Mouse (Mus musculus) kidney, postnatal 0 days (tissue): ENCODE measurements around the gene Ly6g5c. TPM values are rescaled to one million over a fixed set of nuclear protein-coding genes. Genes with fewer than 3 reads are reported as not detected.

Experiments
- ATAC-seq: fragments of 200-750 bp; cut with Nextera tagmentation; replicated peaks from 2 replicates; pipeline ENCODE4 v1.8.0; 2017; ENCODE audit warnings: low read depth, moderate number of reproducible peaks, moderate TSS enrichment, moderate library complexity; ENCODE audit not compliant: low FRiP score
- DNase-seq: peaks from one replicate; pipeline ENCODE4 v3.0.0-alpha.2; 2016; ENCODE audit warnings: low spot score
- H3K27ac ChIP-seq: fragments of 300-500 bp; sonication (generic); 2 replicates; pipeline ENCODE4 v1.5.1; 2014; ENCODE audit warnings: mild to moderate bottlenecking
- H3K27me3 ChIP-seq: fragments of 300-500 bp; sonication (generic); 2 replicates; pipeline ENCODE4 v1.6.1; 2014; ENCODE audit warnings: low read length, mixed read lengths; ENCODE audit not compliant: insufficient read depth
- H3K36me3 ChIP-seq: fragments of 300-500 bp; sonication (generic); 2 replicates; pipeline ENCODE4 v1.6.1; 2014; ENCODE audit warnings: low read length, mixed read lengths; ENCODE audit not compliant: insufficient read depth
- H3K4me1 ChIP-seq: fragments of 300-500 bp; sonication (generic); replicated peaks from 2 replicates; pipeline ENCODE4 v1.6.1; 2014; ENCODE audit warnings: antibody characterized with exemption, low read length, mixed read lengths; ENCODE audit not compliant: insufficient read depth
- H3K4me2 ChIP-seq: fragments of 300-500 bp; sonication (generic); 2 replicates; pipeline ENCODE4 v1.6.1; 2014; ENCODE audit warnings: mild to moderate bottlenecking, low read length, moderate library complexity, mixed read lengths
- H3K4me3 ChIP-seq: fragments of 300-500 bp; sonication (generic); replicated peaks from 2 replicates; pipeline ENCODE4 v1.5.1; 2014; ENCODE audit warnings: low read depth, low read length
- H3K9ac ChIP-seq: fragments of 300-500 bp; sonication (generic); 2 replicates; pipeline ENCODE4 v1.6.1; 2014; ENCODE audit warnings: low read depth, low read length
- H3K9me3 ChIP-seq: fragments of 300-500 bp; sonication (generic); replicated peaks from 2 replicates; pipeline ENCODE4 v1.6.1; 2016; ENCODE audit warnings: low read length, inconsistent platforms, mixed read lengths
- CTCF ChIP-seq: IDR thresholded peaks from 2 replicates; pipeline ENCODE4 v1.5.1; 2016; ENCODE audit warnings: antibody characterized with exemption, low read depth, mild to moderate bottlenecking, moderate library complexity
- WGBS: fragments of 180-500 bp; shearing (Covaris S2); extraction: QIAGEN DNeasy Blood & Tissue Kit; methylation state at CpG from one replicate; pipeline ENCODE4 v1.1.7; 2014; 5-methylcytosine and 5-hydroxymethylcytosine counted together
- polyA plus RNA-seq: library from polyadenylated mRNA; unstranded; fragments of >200 nt; fragmentation: Nextera tagmentation; extraction: Ambion mirVana; gene quantifications from 2 replicates; pipeline ENCODE4 v1.2.1, GENCODE M21; 2015

The Ly6g5c gene
- polyA plus RNA-seq, 1 experiment from 2014 or later = not detected

DNA sequence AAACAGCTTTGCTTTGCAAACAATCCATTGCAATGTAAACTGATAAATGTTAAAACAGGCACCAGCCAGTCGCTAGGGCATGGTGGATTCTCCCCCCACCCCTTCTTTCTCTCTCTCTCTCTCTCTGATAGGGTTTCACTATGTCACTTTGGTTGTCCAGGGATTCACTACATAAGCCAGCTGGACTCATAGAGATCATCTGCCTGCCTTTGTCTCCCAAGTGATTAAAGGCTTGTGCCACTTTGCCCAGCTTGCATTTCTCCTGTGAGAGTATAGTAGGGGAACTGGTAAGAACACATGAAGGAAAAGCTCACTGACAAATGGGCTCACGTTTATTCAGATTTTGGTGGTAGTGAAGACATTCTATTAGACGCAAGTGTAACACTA lies 24.1 kb downstream of the Ly6g5c start:
- H3K9ac ChIP-seq = no peak overlapping the region
- 43% methylated on average over 3 of the region's 3 CpGs for WGBS
- no peak for TF ChIP-seq CTCF
- H3K4me3 ChIP-seq = no peak overlapping the region
- peak; percentile 51 for DNase-seq
- no peak overlapping the region for H3K4me2 ChIP-seq
- H3K9me3 ChIP-seq = no peaks in the 10 kb centered on the region
- peaks cover 16% of the 10 kb centered on the region for H3K4me1 ChIP-seq
- ATAC-seq = no peak
- no peak overlapping the region for H3K27ac ChIP-seq
- H3K36me3 ChIP-seq = peaks cover 11% of the 10 kb centered on the region; the same call in 1 of the 2 replicates
- no peaks in the 10 kb centered on the region for H3K27me3 ChIP-seq

DNA sequence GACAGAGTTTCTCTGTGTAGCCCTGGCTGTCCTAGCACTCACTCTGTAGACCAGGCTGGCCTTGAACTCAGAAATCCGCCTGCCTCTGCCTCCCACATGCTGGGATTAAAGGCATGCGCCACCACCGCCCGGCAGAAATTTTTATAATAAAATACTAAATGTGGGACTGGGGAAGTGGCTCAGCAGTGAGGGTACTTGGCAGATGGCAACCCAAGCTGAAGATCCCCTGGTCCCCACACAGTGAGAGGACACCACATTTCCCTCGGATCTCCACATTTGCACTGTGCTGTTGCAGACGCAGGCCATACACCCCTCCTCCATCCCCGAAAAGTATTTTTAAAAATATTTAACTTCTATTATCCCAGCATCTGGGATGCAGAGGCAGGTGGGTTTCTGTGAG lies 25.4 kb downstream of the Ly6g5c start:
- 97% methylated on average over 7 of the region's 7 CpGs for WGBS
- TF ChIP-seq CTCF = no peak
- no peak overlapping the region for H3K4me2 ChIP-seq
- ATAC-seq = no peak
- H3K9ac ChIP-seq = no peak overlapping the region
- H3K27me3 ChIP-seq = no peaks in the 10 kb centered on the region
- H3K9me3 ChIP-seq = no peaks in the 10 kb centered on the region
- DNase-seq = no peak
- H3K36me3 ChIP-seq = peaks cover 10% of the 10 kb centered on the region; the same call in 1 of the 2 replicates
- H3K27ac ChIP-seq = no peak overlapping the region
- H3K4me3 ChIP-seq = no peak overlapping the region
- peaks cover 9% of the 10 kb centered on the region for H3K4me1 ChIP-seq

DNA sequence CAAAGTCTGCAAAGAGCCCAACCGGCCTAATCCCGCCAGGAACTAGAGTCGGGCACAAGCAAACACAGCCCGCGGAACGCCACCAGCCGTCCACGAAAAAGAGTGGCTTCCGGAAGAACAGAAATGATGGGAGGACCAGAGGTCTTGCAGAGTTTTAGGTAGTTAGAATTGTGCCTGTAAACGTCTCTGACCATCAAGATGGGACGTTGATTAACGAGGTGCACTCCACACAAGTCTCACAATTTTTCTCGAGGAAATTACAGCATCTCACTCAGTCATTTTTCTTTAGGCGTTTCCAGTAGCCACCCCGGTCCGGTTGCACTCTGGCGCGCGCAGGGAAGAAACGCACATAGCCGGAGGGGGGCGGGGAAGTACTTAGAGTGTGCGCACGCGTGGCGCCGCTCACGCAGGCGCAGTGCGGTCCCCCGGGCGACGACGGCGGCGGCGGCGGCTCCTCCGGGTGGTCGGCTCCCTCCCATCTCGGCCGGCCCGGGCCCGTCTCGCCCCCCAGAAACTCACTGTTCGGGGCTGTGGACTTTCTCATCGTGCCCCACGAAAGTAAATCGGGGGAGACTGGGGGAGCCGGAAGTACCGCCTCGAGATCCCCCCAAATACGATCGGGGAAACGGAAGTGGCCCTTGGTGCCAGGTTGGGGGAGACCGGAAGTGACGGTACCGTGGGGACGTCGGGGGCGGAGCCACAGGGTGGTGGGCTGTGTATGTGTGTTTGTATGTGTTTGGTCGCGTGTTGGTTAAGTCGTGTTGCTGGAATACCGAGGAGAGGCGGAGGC lies 26.9 kb downstream of the Ly6g5c start, which contains the start of gene Bag6:
TSS of gene Bag6 (plus strand) at position 378 of the 790 bp plus-strand sequence.
- peak within 1 kb of the TSS; percentile 90 for H3K27ac ChIP-seq
- peak within 1 kb of the TSS; percentile 76 for H3K4me3 ChIP-seq
- peak within 1 kb of the TSS; percentile 71 for H3K9ac ChIP-seq
- H3K36me3 ChIP-seq = peaks cover 21% of the 10 kb centered on the region; the same call in 1 of the 2 replicates
- TF ChIP-seq CTCF = peak; percentile 9; the same call in 1 of the 2 replicates
- peak within 1 kb of the TSS; percentile 80 for H3K4me2 ChIP-seq
- H3K4me1 ChIP-seq = peaks cover 9% of the 10 kb centered on the region
- no peaks in the 10 kb centered on the region for H3K27me3 ChIP-seq
- WGBS = under 1% methylated on average over 64 of the region's 66 CpGs
- no peaks in the 10 kb centered on the region for H3K9me3 ChIP-seq
- peak; percentile 98 for DNase-seq
- peak; percentile 88 for ATAC-seq

DNA sequence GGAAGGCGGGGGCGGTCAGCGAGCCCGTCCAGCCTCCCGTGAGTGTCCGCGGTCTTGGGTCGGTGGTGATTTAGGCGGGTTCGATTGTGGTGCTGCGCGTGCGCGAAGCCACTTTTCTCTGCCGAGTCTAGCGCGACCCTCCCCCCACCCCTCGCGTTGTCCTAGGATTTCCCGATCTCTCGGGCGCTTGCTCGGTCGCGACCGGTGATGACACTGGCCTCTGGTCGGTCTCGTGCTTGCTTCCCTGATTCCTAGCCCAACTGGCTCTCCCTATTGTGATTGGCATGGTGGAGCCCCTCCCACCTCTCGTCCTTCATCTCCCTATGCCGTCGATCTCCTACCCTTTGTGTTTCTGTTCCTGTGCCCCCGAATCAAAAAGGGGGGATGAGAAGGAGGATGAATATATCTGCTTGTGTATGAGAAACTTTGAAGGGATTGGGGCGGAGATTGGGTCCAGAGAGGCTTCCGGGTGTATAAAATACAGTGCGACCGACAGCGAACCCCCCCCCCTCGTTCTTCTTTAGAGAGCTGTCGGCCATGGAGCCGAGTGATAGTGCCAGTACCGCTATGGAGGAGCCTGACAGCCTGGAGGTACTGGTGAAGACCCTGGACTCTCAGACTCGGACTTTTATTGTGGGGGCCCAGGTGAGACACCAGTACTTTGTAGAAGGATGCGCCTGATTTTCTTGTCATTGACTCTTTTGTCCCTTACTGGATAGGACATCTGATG lies 27.7 kb downstream of the Ly6g5c start:
- WGBS = under 1% methylated on average over 43 of the region's 43 CpGs
- H3K4me2 ChIP-seq = peak overlapping the region; percentile 80
- no peaks in the 10 kb centered on the region for H3K9me3 ChIP-seq
- peak overlapping the region; percentile 76 for H3K4me3 ChIP-seq
- DNase-seq (peak; percentile 81), ATAC-seq (peak; percentile 64)
- peaks cover 9% of the 10 kb centered on the region for H3K4me1 ChIP-seq
- H3K27ac ChIP-seq = peak overlapping the region; percentile 90
- H3K9ac ChIP-seq = peak overlapping the region; percentile 71
- peaks cover 26% of the 10 kb centered on the region for H3K36me3 ChIP-seq
- no peaks in the 10 kb centered on the region for H3K27me3 ChIP-seq
- TF ChIP-seq CTCF = no peak

DNA sequence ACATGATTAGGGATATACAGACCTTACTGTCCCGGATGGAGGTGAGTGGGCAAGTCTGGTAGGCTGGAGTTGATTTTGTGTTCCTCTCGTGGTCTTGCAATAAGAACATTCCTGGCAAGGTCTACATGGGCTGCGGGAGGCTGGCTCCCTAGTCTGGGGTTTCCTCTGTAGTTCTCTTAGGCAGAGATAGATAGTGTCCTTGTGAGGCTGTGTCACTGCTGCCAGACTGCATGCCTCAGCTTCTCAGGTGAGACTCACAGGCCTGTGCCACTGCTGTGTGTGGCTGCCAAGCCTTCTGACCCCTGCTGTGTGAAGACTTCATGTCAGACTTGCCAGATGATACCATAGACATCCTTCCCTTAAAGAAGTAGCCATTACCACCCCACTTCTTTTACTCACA lies 31.2 kb downstream of the Ly6g5c start:
- peaks cover 9% of the 10 kb centered on the region for H3K4me1 ChIP-seq
- H3K4me3 ChIP-seq = no peak overlapping the region
- TF ChIP-seq CTCF = no peak
- ATAC-seq (no peak), DNase-seq (no peak)
- WGBS = 98% methylated on average over 3 of the region's 3 CpGs
- H3K27ac ChIP-seq = no peak overlapping the region
- no peaks in the 10 kb centered on the region for H3K9me3 ChIP-seq
- no peak overlapping the region for H3K9ac ChIP-seq
- H3K4me2 ChIP-seq = no peak overlapping the region
- peaks cover 58% of the 10 kb centered on the region for H3K36me3 ChIP-seq
- H3K27me3 ChIP-seq = no peaks in the 10 kb centered on the region

DNA sequence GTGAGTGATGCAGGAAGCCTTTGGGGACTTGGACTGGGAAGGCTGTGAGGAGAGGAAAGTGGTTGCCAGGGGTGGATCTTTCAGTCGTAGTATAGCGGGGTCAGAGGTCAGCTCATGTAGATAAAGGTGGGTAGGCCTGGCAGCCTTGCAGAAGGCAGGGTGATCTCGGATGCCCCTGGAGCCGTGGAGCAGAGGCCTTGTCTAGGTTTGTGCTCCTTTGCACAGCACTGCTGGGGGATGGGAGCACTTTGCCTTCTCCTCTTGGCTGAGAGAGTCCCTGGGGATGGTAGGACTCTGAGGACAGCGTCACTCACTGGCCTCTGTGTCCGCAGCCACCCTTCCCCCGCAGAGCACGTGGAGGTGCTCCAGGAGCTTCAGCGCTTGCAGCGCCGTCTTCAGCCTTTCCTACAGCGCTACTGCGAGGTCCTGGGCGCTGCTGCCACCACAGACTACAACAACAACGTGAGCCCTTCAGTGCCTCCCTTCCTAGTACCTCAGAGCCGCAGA lies 32.5 kb downstream of the Ly6g5c start:
- 83% methylated on average over 16 of the region's 16 CpGs for WGBS

More for the DNA sequence above, 32.5 kb downstream of the Ly6g5c start:
- H3K27me3 ChIP-seq = no peaks in the 10 kb centered on the region
- TF ChIP-seq CTCF = no peak
- no peak overlapping the region for H3K4me2 ChIP-seq
- DNase-seq (no peak), ATAC-seq (no peak)
- H3K4me1 ChIP-seq = peaks cover 9% of the 10 kb centered on the region
- no peak overlapping the region for H3K4me3 ChIP-seq
- H3K36me3 ChIP-seq = peaks cover 71% of the 10 kb centered on the region
- H3K9ac ChIP-seq = no peak overlapping the region
- H3K9me3 ChIP-seq = no peaks in the 10 kb centered on the region
- H3K27ac ChIP-seq = no peak overlapping the region
